Mouse (Mus musculus): ENCODE measurements at regions not wholly inside any gene's neighbourhood (a gene's known extent, or its start where the extent isn't known, plus 50 kb on each side); places are given as distances from the start of the nearest gene placed in this dataset.

DNA sequence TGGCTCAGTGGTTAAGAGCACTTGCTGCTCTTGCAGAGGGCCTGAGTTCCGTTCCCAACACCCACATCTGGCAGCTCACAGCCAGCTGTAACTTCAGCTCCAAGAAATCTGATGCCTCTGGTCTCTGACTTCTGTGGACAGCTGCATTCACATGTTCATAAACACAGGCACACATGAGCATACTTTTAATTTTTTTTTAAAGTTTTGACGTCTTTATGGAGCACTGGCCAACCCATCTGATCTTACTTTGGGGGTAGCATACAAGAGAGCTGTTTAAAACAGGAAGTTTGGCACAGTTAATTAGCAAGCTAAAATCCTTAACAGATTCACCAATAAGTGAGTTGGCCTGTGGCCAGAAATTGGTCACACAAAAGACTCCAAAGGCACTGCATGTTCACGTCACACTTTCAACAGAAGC lies 81.2 kb upstream of the Atl2 start:
- no peak for DNase-seq (ENCODE audit: low read depth, low spot score)

- peak; percentile 57 for DNase-seq (ENCODE audit: low read depth, low spot score)
These were observed 80.7 kb upstream of the Atl2 start for GRCm38 (mm10) chr17:79976518-79977100.

DNA sequence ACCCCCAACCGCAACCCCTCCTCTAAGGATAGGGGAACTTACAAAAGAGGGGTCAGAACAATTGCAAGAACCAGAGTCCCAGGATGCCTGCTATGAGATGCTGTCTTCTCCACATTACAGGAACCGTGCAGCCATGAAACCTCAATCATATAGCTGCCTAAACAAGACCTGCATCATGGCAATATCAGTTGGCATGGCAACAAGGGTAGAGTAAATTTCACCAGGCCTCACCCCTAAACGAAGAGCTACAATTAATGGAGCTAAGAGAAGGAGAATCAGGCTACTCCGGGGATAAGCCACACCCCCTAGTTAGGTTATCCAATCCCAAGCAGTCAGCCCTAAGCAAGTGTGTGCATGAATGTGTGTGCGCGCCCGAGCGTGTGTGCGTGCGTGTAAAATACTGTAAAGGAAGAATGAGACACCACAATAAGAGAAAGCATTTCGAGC lies 80.1 kb upstream of the Atl2 start:
- peak; percentile 39 for DNase-seq (ENCODE audit: low read depth, low spot score)

DNA sequence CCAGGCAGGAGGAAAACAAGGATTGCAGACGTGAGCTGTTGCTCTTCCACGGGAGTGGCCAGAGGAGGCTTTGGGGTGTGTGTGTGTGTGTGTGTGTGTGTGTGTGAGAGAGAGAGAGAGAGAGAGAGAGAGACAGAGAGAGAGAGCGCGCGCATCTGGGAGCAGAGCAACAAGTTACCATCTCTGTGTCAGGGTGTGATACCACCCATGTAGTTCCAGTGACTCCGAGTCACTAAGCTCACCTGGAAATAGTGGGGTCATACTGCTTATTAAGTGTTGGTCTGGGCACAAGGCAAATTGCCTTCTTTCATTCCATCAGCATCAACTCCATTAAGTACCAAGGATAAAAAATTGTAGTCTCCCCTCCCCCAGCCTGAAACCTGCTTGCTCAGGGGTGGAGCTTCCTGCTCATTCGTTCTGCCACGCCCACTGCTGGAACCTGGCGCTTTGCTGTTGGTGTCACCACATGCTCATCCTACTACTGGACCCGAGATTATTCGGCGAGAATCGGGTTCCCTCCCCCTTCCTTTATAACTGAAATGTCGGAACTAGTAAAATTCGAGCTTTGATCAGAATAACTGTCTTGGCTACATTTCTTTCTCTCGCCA lies 79.3 kb upstream of the Atl2 start:
- DNase-seq (ENCODE audit: low read depth, low spot score), result peak; percentile 21

GRCm38 (mm10) chr17:79971721-79972336 lies 75.9 kb upstream of the Atl2 start:
- no peak for DNase-seq (ENCODE audit: low read depth, low spot score)

- DNase-seq (ENCODE audit: low read depth, low spot score), result peak; percentile 50
These were observed 73.6 kb upstream of the Atl2 start for GRCm38 (mm10) chr17:79969500-79969972.

- DNase-seq (ENCODE audit: low read depth, low spot score), result no peak
These were observed 72.9 kb upstream of the Atl2 start for GRCm38 (mm10) chr17:79968819-79969218.

DNA sequence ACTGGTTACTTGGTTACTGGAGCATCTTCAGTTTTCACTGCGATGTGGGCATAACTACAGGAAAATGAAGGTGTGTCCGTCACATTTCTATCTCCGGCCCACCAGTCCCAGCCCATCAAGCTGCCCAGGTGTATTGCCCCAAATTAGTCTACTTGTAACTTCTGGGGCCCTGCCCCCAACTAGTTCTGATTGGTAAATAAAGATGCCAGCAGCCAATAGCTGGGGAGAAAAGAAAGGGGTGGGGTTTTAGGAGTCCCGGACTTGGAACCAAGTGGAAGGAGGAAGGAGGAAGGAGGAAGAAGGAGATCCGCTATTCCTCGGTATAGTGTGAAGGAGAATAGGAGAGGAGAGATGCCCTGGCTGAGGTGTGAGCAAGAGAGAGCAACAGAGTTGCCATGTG lies 71.1 kb upstream of the Atl2 start:
- DNase-seq (ENCODE audit: low read depth, low spot score), result peak; percentile 43

- DNase-seq (ENCODE audit: low read depth, low spot score), result no peak
These were observed 69.7 kb upstream of the Atl2 start for GRCm38 (mm10) chr17:79965625-79966024.

DNA sequence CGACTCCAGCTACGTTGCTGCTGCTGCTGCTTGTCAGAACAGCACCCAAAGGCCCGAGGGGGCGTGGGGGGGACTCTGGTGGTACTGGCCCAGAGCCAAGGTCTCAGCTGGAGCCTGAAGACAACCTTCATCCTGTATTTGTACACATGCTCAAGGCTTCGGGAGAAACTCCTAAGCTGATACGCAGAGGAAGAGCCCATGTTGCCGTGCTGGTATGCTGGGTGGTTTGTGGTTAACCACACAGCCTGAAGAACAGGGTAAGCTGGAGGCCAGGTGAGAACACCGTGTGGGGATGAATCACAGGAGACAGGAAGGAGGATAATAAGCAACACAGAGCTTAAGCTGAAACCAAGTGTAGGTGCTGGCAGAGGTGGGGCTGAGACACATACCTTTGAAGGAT lies 68.9 kb upstream of the Atl2 start:
- no peak for DNase-seq (ENCODE audit: low read depth, low spot score)

DNA sequence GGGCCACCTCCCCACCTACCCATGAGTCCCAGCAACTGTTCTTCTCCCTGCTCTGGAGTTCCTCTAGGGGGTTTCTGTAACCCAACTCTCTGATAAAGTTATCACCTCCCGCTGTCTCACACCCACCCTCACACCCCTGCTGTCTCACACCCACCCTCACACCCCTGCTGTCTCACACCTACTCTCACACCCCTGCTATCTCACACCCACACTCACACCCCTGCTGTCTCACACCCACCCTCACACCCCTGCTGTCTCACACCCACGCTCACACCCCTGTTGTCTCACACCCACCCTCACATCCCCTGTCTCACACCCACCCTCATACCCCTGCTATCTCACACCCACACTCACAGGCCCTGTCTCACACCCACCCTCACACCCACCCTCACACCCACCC lies 67.4 kb upstream of the Atl2 start:
- no peak for DNase-seq (ENCODE audit: low read depth, low spot score)

DNA sequence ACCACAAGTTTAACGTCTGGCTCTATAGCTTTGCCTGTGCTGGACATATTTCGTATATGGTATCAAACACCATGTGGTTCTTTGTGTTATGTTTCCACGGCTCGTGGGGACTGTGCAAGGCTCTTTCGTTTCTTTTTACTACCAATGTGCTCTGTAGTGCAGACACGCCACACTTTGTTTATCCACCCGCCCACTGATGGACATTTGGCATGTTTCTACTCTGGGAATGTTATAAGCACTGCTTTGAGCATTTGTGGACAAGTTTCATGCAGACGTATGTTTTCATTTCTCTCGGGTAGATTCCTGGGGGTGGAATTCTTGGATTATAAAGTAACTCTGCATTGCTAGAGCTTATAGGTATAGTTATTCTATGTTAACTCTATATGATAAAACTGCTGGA lies 65.5 kb upstream of the Atl2 start:
- no peak for DNase-seq (ENCODE audit: low read depth, low spot score)

- no peak for DNase-seq (ENCODE audit: low read depth, low spot score)
These were observed 64.8 kb upstream of the Atl2 start for GRCm38 (mm10) chr17:79960688-79961087.

DNA sequence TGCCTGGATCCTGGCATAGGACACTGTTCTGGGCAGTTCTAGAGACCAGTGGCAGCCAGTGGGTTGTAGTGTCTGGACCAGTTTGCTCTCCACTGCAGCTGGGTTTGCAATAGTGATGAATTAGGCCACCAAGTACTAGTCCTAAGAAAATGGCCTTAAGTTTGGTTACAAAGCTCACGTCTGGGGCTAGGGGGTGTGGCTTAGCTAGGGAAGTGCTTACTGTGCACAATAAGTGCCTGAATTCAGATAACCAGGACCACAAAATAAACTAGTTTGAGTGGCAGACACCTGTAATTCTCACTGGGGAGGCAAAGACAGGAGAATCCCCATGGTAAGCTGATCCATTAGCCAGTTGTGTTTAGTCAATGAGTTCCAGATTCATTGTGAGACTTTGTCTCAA lies 59.3 kb upstream of the Atl2 start:
- no peak for DNase-seq (ENCODE audit: low read depth, low spot score)

GRCm38 (mm10) chr17:79954624-79955244 lies 58.8 kb upstream of the Atl2 start:
- DNase-seq (ENCODE audit: low read depth, low spot score), result no peak

DNA sequence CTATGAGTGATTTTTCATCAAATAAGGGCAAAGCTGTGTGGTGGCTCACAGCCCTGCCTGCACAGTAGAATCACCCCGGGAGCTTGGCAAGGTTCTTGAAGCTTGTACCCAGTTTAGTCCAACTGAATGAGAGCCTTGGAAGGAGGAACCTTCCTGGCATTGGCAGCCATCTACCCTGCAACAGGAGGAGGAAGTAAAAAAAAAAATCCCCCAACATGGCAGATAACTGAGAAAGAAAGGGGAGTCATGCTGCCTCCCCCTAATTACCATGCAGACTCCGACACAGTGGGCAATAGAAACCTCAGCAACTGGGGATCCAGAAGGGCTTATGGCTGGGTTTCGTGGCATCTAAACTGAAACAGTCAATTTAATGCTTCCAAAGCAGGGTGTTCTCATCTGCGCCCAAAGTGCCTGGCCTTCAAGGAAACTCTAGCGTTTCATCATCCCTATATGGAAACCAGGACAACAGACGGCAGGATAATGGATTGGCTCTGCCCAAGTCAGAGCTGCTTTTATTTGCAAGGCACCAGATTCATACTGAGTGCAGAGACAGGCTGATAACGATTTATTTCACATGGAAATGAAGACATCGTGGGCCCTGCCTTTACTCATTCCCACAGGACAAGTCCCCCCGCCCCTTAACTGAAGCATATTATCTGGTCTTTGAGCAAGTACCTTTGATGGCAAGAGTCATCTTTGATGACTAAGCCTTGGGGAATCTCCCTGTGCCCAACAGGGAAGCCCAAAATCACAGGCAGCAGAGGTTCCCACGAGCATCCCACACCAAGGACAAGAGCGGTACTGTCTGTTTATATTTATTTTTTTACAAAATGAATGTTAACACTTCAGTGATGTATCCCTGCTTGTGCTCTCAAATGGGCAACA lies 52.9 kb upstream of the Atl2 start:
- DNase-seq (ENCODE audit: low read depth, low spot score), result peak; percentile 12

All from ZHBTc4 (cell line).